Mouse (Mus musculus): ENCODE measurements at regions not wholly inside any gene's neighbourhood (a gene's known extent, or its start where the extent isn't known, plus 50 kb on each side); places are given as distances from the start of the nearest gene placed in this dataset.

- no peak for DNase-seq (ENCODE audit: low spot score in 2 of 2)
These were observed 269.7 kb downstream of the Efnb2 start for GRCm38 (mm10) chr8:8391321-8391720.

DNA sequence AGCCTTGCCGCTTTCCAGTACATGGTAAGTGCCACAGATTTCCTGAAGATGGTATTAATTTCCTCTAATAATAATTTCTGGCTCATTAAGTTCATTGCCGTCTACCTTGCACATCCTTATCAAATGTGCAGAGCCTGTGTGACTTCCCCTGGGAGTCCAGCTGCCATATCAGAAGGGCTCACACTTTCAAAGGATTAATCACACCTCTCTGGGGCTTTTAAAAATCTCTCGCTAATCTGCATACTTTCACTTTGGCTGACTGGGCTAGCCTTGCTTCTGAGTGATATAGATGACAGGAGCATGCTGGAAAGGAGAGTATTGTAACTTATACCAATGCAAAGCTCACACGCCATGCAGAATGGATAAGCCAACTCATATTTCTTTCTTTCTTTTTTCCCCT is 282.8 kb downstream of the Efnb2 start:
- DNase-seq (ENCODE audit: low spot score in 2 of 2), result no peak

DNA sequence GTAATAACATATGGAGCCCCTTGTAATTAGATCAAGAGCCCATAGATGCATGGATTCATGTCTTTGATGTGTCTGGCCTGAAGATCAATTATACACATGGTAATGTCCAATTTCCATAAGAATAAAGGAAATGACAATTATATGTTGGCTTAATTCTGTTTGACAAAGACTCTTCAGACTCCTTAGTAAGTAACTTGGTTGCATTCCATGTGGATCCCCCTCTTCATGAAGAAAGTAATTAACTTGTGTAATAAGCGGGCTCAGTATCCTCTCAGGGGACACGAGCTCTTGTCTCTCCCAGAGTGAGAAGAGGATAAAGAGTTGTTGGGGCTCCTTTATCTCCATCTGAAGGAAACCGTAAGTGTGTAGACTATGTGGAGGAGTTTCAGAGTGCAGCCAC is 284.3 kb downstream of the Efnb2 start:
- DNase-seq (ENCODE audit: low spot score in 2 of 2), result no peak

- no peak for DNase-seq (ENCODE audit: low spot score in 2 of 2)
These were observed 284.7 kb downstream of the Efnb2 start for GRCm38 (mm10) chr8:8376379-8376778.

DNA sequence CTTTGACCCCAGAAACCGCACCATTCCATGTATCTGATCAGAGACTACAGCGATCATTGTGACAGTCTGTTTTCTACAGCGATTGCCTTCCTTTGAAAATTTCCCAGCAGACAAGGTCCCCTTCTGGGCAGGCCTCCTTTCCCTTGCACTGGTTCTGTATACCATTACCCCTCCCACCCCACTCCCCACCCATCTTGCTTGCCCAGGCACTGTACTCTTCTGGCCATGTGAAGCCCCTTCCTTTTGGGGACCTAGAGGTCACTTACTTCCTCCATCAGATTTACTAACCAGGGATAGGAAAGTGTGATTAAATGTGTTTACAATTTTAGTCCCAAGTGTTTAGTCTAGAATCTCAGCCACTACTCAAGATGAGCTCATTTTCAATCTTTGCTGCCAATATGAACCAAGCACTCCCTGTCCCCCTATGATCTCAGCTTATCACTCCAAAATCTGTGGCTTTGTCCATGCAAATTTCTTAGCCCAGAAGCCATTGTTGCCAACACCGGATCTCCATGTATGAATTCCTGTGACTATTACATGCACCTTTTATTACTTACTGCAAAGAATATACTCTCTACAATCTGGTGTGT is 293.7 kb downstream of the Efnb2 start:
- DNase-seq (ENCODE audit: low spot score in 2 of 2), result no peak

GRCm38 (mm10) chr8:8361941-8362537 is 299.0 kb downstream of the Efnb2 start:
- no peak for DNase-seq (ENCODE audit: low spot score in 2 of 2)

DNA sequence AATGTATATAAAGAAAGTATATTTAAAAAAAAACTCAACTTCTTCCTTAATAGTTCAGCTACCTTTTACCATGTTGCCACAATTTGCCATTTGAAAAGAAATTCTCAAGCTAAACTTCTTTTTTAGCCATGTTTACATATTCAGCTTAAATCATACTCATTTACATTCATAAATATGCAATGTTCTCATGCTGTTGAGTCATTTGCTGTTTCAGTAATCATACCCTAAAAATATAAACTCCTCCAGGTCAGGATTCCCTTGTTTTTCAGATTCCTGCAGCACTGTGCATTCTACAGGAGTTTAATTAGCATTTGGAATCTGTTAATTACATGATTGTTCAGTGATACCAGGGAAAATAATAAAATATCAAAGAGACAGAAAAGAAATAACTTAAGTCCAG is 300.5 kb downstream of the Efnb2 start:
- no peak for DNase-seq (ENCODE audit: low spot score in 2 of 2)

DNA sequence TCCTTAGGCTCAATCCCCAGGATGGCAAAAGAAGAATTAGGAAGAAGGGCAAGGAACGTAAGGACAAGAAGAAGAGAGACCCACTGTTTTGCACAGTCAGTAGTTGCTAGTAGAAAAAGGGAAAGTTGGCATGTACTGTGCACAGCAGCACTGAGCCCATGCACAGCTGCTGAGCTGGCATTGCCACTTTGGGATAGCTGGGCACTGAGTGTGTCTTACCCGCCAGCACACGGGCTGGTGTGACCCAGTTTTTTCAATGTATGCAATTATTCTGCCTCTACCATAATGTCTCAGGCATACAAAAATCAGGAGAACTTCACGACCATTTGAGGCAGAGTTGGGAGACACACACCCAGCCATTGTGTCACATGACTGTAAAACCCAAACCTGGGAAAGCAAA is 306.1 kb downstream of the Efnb2 start:
- DNase-seq (ENCODE audit: low spot score in 2 of 2), result no peak

DNA sequence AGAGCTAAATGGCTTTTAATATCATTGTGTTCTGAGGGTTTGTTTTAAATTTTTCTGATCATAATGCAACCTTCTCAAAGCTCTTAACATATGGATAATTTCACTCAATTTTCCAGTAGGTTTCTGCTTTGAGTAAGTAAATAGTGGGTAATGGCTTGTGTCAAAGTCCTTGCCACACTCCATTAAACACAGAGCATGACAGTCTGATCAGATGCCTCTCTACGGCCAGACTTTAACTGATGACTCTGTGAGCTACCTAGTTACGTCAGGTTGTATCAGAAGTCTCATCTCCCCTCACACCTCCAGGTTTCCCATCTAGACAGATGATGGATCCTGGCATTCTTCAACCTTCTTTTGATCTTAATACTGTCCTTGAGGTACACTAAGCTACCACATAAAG is 316.4 kb downstream of the Efnb2 start:
- DNase-seq (ENCODE audit: low spot score in 2 of 2), result no peak

- no peak for DNase-seq (ENCODE audit: low spot score in 2 of 2)
These were observed 325.6 kb downstream of the Efnb2 start for GRCm38 (mm10) chr8:8335256-8335972.

DNA sequence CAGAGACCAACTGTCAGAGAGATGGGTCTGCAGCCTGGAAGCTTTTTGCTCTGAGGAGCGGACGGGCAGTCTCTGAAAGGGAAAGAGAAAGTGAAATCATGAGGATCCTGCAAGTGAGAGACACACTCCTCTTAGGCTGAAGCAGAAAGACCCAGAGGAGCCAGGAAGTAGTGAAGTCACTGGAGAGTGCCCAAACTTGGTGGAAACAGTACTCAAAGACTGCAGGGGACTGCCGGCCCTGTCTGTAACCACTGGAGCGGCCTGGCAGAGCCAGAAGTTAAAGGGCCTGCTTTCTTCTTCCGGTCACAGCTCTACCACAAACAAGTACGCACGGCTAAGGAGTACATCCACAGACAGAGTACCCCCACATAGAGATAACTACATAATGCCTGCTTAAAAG is 326.5 kb downstream of the Efnb2 start:
- no peak for DNase-seq (ENCODE audit: low spot score in 2 of 2)

DNA sequence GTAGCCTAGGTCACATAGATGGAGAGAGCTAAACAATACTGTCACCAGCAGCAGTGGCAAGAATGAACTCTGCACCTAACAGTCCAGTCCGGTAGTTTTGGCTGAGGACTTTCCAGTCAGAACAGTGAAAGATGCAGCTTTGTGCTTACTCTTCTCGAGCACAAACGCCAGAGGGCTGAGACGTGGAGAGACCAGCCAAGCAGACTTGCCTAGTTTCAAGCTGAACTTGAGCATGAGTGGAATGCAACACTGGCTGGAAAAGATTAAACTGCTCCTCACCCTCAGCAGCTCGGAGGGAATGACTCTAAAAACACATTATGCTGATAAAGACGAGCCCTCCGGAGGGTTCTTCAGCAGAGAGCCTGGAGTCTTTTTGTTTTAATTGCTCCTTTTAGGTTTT is 329.8 kb downstream of the Efnb2 start:
- DNase-seq (ENCODE audit: low spot score in 2 of 2), result no peak

GRCm38 (mm10) chr8:8328010-8328666 is 332.9 kb downstream of the Efnb2 start:
- DNase-seq (ENCODE audit: low spot score in 2 of 2), result no peak

GRCm38 (mm10) chr8:8326066-8326834 is 334.8 kb downstream of the Efnb2 start:
- no peak for DNase-seq (ENCODE audit: low spot score in 2 of 2)

GRCm38 (mm10) chr8:8325420-8325819 is 335.6 kb downstream of the Efnb2 start:
- no peak for DNase-seq (ENCODE audit: low spot score in 2 of 2)

DNA sequence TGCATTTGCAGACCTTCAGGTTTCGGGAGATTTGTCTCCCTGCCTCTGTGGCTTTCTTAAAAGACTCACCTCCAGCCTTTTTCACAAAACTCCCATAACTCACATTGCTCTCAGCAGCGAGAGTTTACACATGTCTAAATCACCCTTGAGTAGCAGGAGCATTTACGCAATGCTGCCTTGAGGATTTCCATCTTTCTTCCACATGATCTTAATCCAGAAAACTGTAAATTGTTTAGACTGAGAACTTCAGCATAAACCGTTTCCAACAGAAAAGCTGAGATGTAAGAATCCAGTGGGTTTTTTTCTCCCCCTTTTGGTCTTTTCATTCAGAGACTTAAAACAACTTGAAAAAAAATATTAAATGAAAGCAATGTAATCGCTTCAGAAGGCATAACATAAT is 336.5 kb downstream of the Efnb2 start:
- no peak for DNase-seq (ENCODE audit: low spot score in 2 of 2)

- no peak for DNase-seq (ENCODE audit: low spot score in 2 of 2)
These were observed 352.8 kb downstream of the Efnb2 start for GRCm38 (mm10) chr8:8308253-8308652.

- no peak for DNase-seq (ENCODE audit: low spot score in 2 of 2)
These were observed 353.6 kb downstream of the Efnb2 start for GRCm38 (mm10) chr8:8307487-8307886.

DNA sequence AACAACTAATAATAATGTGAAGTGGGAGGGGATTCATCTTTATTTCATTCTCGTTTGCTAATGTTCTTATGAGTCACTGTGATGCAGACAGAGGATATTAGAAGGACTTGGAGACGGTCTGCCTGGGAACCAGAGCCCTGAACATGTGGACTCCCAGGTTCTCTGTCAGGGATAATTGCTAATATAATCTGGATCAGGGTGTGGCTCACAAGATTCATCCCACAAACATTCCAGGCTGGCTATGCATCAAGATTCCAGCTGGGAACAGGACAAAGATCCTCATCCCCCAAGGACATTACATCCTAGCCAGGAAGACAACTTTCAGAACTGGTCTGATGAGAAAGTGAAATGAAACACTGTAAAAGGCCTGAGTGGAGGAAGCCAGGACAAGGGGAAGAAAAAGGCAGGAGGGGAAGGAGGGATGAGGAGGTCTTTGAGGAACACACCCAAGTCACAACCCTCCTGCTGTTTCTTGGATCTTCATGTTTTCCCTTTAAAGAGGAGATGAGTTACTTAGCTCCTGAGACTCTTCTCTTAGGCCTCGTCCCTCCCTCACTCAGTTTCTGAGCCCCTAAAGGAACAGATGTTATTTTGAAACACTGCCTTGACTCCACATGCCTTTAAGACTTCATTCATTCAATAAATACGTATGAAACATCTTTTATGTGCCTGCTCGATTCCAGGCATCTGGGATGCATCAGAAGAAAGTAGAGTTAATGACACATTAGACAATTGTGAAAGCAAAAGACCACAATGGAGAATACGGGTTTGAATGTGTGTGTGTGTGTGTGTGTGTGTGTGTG is 360.9 kb downstream of the Efnb2 start:
- no peak for DNase-seq (ENCODE audit: low spot score in 2 of 2)

DNA sequence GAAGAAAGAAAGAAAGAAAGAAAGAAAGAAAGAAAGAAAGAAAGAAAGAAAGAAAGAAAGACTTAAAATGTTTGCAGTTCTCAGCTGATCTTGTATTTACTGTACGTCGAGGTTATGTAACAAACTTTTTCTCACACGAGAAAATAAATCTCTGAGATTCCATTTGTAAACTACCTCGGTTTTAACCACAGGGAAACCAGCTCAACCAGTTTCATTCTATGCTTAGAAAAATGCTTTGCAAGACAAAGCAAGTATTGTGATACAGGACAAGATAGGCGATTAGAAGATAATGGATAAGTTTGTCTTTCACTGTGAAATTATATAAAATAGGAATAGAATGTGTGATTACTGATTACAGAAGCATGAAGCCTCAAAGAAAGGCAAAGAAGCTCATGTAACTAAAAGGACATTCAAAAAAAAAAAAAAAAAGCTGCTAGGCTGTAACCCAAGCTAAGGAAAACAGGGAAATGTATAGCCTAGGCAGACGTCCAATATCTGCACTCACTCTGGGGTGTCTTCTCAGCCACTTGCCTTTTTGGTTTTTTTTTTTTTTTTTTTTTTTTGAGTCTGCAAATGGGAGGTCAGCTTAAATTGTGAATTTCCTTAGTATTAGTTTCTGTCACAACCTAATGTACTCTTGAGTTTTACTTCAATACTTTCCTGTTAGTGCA is 368.3 kb downstream of the Efnb2 start:
- DNase-seq (ENCODE audit: low spot score in 2 of 2), result no peak

DNA sequence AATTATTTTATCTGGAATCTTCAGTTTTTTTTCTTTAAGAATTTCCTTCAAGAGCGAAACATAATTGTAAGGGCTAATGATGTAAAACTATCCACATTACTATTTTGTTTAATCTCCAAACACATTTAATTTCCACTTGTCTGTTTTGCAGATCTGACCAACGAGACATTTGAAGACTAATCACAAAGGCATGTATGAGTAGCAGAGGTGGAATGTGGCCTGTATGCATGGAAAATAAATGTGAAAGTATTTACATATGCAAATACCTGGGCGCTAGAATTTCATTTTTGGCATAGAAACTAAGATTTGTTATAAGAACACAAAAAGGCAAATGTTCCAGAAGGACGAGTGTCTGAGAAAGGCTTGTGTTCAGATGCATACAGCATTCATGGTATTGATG is 375.2 kb downstream of the Efnb2 start:
- DNase-seq (ENCODE audit: low spot score in 2 of 2), result no peak

Measured in spleen, postnatal 4 days (tissue).